35 mouse cellular contexts compared by ENCODE assay signal in the genomic region with DNA sequence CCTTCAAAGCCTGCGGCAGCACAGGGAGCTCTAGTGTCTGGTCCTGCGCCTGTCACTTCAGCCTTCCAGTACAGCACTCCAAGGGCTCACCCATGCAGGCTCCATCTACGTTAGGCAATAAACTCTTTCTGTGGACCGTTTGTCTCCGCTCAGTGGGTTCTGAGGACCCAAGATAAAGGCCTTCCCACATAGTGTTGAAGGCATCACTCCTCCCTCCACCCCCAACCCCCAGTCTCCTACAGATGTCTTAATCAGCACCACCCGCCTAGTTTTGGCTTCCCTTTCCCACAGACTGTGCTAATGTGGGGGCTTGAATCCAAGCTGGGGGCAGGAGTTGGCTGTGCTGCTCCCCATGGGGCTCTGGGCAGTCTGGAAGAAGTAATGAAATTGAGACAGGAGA. TPM values are rescaled to one million over a fixed set of nuclear protein-coding genes. Genes with fewer than 3 reads are reported as not detected.
DNase-seq lines count a peak whose midpoint lies in the region; ATAC-seq lines count a peak whose summit lies in the region.
"Had no signal": no experiment of that assay in that cellular context is flagged by ENCODE, and none has a peak within 500 bp of the region (broad histone marks: within the 10 kb centered on the region; RNA-seq: fewer than 3 reads in every experiment).

No protein-coding gene starts in this region.

- H3K4me2 ChIP-seq in kidney, embryonic 15.5 days: no peak overlapping the region
- peak overlapping the region; percentile 14; the same call in 1 of the 2 replicates for H3K4me2 ChIP-seq in liver, embryonic 11.5 days
- H3K4me2 ChIP-seq in liver, embryonic 16.5 days (ENCODE audit: low read depth, low read length): no peak overlapping the region
- H3K4me2 ChIP-seq: embryonic facial prominence, embryonic 15.5 days; forebrain, embryonic 12.5 days; hindbrain, embryonic 15.5 days; midbrain, embryonic 12.5 days; neural tube, embryonic 12.5 days had no signal

- no peak overlapping the region for H3K4me3 ChIP-seq in kidney, embryonic 15.5 days (replicated peaks)
- H3K4me3 ChIP-seq in liver, embryonic 11.5 days (ENCODE audit: low read depth, low read length): no peak overlapping the region
- H3K4me3 ChIP-seq in liver, embryonic 16.5 days (ENCODE audit: low read depth, low read length): no peak overlapping the region
- H3K4me3 ChIP-seq: embryonic facial prominence, embryonic 15.5 days; forebrain, embryonic 12.5 days; heart, embryonic 10.5 days; hindbrain, embryonic 10.5 days; hindbrain, embryonic 15.5 days; midbrain, embryonic 12.5 days; myocyte; neural tube, embryonic 12.5 days had no signal

- peaks cover 1% of the 10 kb centered on the region; the same call in 1 of the 2 replicates for H3K4me1 ChIP-seq in kidney, embryonic 15.5 days
- 0 out of 2 replicates have a peak, but pooled peaks cover 3% of the 10 kb centered on the region for H3K4me1 ChIP-seq in liver, embryonic 11.5 days (replicated peaks; ENCODE audit: control insufficient read depth, insufficient read depth, low read length)
- no peaks in the 10 kb centered on the region for H3K4me1 ChIP-seq in liver, embryonic 16.5 days (ENCODE audit: control insufficient read depth, low read depth, low read length)
- H3K4me1 ChIP-seq: forebrain, embryonic 12.5 days; hindbrain, embryonic 15.5 days; midbrain, embryonic 12.5 days; neural tube, embryonic 12.5 days had no signal

- H3K27me3 ChIP-seq in kidney, embryonic 15.5 days: no peaks in the 10 kb centered on the region
- H3K27me3 ChIP-seq in liver, embryonic 11.5 days (replicated peaks; ENCODE audit: control insufficient read depth, insufficient read depth, low read length): no peaks in the 10 kb centered on the region
- H3K27me3 ChIP-seq in liver, embryonic 16.5 days (ENCODE audit: control insufficient read depth, insufficient read depth, low read depth, low read length): no peaks in the 10 kb centered on the region
- H3K27me3 ChIP-seq: embryonic facial prominence, embryonic 15.5 days; forebrain, embryonic 12.5 days; hindbrain, embryonic 15.5 days; midbrain, embryonic 12.5 days; neural tube, embryonic 12.5 days had no signal

- no peaks in the 10 kb centered on the region for H3K9me3 ChIP-seq in kidney, embryonic 15.5 days (replicated peaks)
- H3K9me3 ChIP-seq in liver, embryonic 11.5 days (ENCODE audit: control insufficient read depth, low read length): no peaks in the 10 kb centered on the region
- H3K9me3 ChIP-seq in liver, embryonic 16.5 days (replicated peaks; ENCODE audit: control insufficient read depth, low read length): no peaks in the 10 kb centered on the region
- H3K9me3 ChIP-seq: embryonic facial prominence, embryonic 15.5 days; forebrain, embryonic 12.5 days; G1E; heart, embryonic 10.5 days; hindbrain, embryonic 10.5 days; hindbrain, embryonic 15.5 days; midbrain, embryonic 12.5 days; neural tube, embryonic 12.5 days had no signal

- peak; percentile 15 to 42 for DNase-seq in cerebellum, postnatal 10 days
- no peak for DNase-seq in cerebellum, adult 11-12 months
- no peak for DNase-seq in kidney, postnatal 14 days
- DNase-seq in liver, embryonic 11.5 days (ENCODE audit: low spot score): no peak
- DNase-seq in B cell, adult 2 months: no peak
- no peak for DNase-seq in adrenal gland, adult 8-10 months
- DNase-seq: adrenal gland, adult 2 months; cerebellum, adult 9-10 months; forebrain, postnatal 0 days; gastrocnemius, postnatal 10 days; kidney, adult 18-20 months; kidney, postnatal 4 days; left cerebral cortex, postnatal 4 days; lung, adult 18-20 months; lung, postnatal 10 days; right cerebral cortex, adult 18-20 months; spleen, adult 18-20 months; thymus, postnatal 25 days had no signal

- ATAC-seq in kidney, embryonic 15.5 days (replicated peaks; ENCODE audit: low FRiP score): 0 out of 2 replicates have a peak, but pooled peaks have one; percentile 40
- peak; percentile 78 for ATAC-seq in liver, embryonic 11.5 days (replicated peaks; ENCODE audit: low FRiP score)
- ATAC-seq in liver, embryonic 16.5 days (ENCODE audit: low read depth): 0 out of 2 replicates have a peak, but pooled peaks have one; percentile 30
- ATAC-seq: forebrain, postnatal 0 days; inflammation-experienced regulatory T-cells, adult 6 months had no signal

- no peak overlapping the region for H3K9ac ChIP-seq in kidney, embryonic 15.5 days
- H3K9ac ChIP-seq in liver, embryonic 11.5 days (ENCODE audit: low read depth, low read length): no peak overlapping the region
- no peak overlapping the region for H3K9ac ChIP-seq in liver, embryonic 16.5 days (ENCODE audit: low read depth, low read length)
- H3K9ac ChIP-seq: embryonic facial prominence, embryonic 15.5 days; forebrain, embryonic 12.5 days; forebrain, postnatal 0 days; hindbrain, embryonic 15.5 days; midbrain, embryonic 12.5 days; neural tube, embryonic 12.5 days had no signal

- H3K27ac ChIP-seq in kidney, embryonic 15.5 days: no peak overlapping the region
- H3K27ac ChIP-seq in liver, embryonic 11.5 days (ENCODE audit: low read depth, low read length): peak overlapping the region; percentile 8; the same call in 1 of the 2 replicates
- no peak overlapping the region for H3K27ac ChIP-seq in liver, embryonic 16.5 days (ENCODE audit: low read length)
- H3K27ac ChIP-seq: embryonic facial prominence, embryonic 15.5 days; forebrain, embryonic 12.5 days; heart, embryonic 10.5 days; hindbrain, embryonic 10.5 days; hindbrain, embryonic 15.5 days; midbrain, embryonic 12.5 days; neural tube, embryonic 12.5 days had no signal

- no peaks in the 10 kb centered on the region for H3K36me3 ChIP-seq in kidney, embryonic 15.5 days
- no peaks in the 10 kb centered on the region for H3K36me3 ChIP-seq in liver, embryonic 11.5 days (ENCODE audit: control insufficient read depth, insufficient read depth, low read length)
- H3K36me3 ChIP-seq in liver, embryonic 16.5 days (ENCODE audit: control insufficient read depth, insufficient read depth): no peaks in the 10 kb centered on the region
- H3K36me3 ChIP-seq: embryonic facial prominence, embryonic 15.5 days; forebrain, embryonic 12.5 days; G1E; heart, embryonic 10.5 days; hindbrain, embryonic 10.5 days; hindbrain, embryonic 15.5 days; midbrain, embryonic 12.5 days; neural tube, embryonic 12.5 days had no signal

- WGBS in kidney, embryonic 15.5 days: 40% methylated on average over 6 of the region's 6 CpGs
- WGBS in liver, embryonic 11.5 days: 25% methylated on average over 6 of the region's 6 CpGs
- 22% methylated on average over 6 of the region's 6 CpGs for WGBS in liver, embryonic 16.5 days (ENCODE audit: insufficient replicate concordance)

RNA-seq across cellular contexts. Expression of gene Tmem213, which starts 5.3 kb away (rescaled TPM):
- polyA plus RNA-seq in kidney, embryonic 15.5 days (2015; fragmentation: Nextera tagmentation; extraction: Ambion mirVana): 37.4 and 43.5 TPM in 2 replicates
- not detected in 2 replicates for polyA plus RNA-seq in liver, embryonic 11.5 days (2014; fragmentation: Nextera tagmentation; extraction: Ambion mirVana)
- not detected in 2 replicates for polyA plus RNA-seq in liver, embryonic 16.5 days (2015; fragmentation: Nextera tagmentation; extraction: Ambion mirVana)
- total RNA-seq in adrenal gland, adult 8-10 months (2022): not detected
- total RNA-seq: adrenal gland, adult 2 months; common myeloid progenitor, adult 5-6 weeks; forebrain, postnatal 0 days; G1E; gastrocnemius, postnatal 10 days; layer of hippocampus, adult 8-10 months; layer of hippocampus, postnatal 25 days; left cerebral cortex, postnatal 4 days; midbrain, postnatal 0 days had no signal
- polyA plus RNA-seq: adrenal gland, adult 2 months; forebrain, embryonic 12.5 days; forebrain, postnatal 0 days; G1E; heart, embryonic 10.5 days; heart, postnatal 0 days; hindbrain, embryonic 10.5 days; hindbrain, embryonic 15.5 days; inflammation-experienced regulatory T-cells, adult 6 months; midbrain, embryonic 12.5 days; myocyte; neural tube, embryonic 12.5 days had no signal

RNA-seq across cellular contexts. Expression of gene Atp6v0a4, which starts 20.6 kb away (rescaled TPM):
- 12.0 and 12.6 TPM in 2 replicates for polyA plus RNA-seq in kidney, embryonic 15.5 days (2015; fragmentation: Nextera tagmentation; extraction: Ambion mirVana)
- 0.27 and 0.29 TPM in 2 replicates for polyA plus RNA-seq in liver, embryonic 11.5 days (2014; fragmentation: Nextera tagmentation; extraction: Ambion mirVana)
- 0.13 and 0.67 TPM in 2 replicates for polyA plus RNA-seq in liver, embryonic 16.5 days (2015; fragmentation: Nextera tagmentation; extraction: Ambion mirVana)
- 1 to 10 TPM in 3 of 4 experiments, under 1 TPM in 1; 0.80 to 3.0 (median 2.3) TPM for total RNA-seq in adrenal gland, adult 8-10 months (2022)
- total RNA-seq: G1E had no signal
- polyA plus RNA-seq: forebrain, embryonic 12.5 days; G1E; heart, embryonic 10.5 days; hindbrain, embryonic 10.5 days; inflammation-experienced regulatory T-cells, adult 6 months; midbrain, embryonic 12.5 days had no signal

RNA-seq across cellular contexts. Expression of gene Svopl, which starts 57.0 kb away (rescaled TPM):
- 14.5 and 17.3 TPM in 2 replicates for polyA plus RNA-seq in kidney, embryonic 15.5 days (2015; fragmentation: Nextera tagmentation; extraction: Ambion mirVana)
- polyA plus RNA-seq in liver, embryonic 11.5 days (2014; fragmentation: Nextera tagmentation; extraction: Ambion mirVana): 0.08 and 0.25 TPM in 2 replicates
- polyA plus RNA-seq in liver, embryonic 16.5 days (2015; fragmentation: Nextera tagmentation; extraction: Ambion mirVana): 0.05 TPM in 2 replicates
- total RNA-seq in adrenal gland, adult 8-10 months (2022): 1 to 10 TPM in 2 of 4 experiments, under 1 TPM in 2; 0.70 to 1.1 (median 0.96) TPM
- total RNA-seq: common myeloid progenitor, adult 5-6 weeks; forebrain, postnatal 0 days; G1E; left cerebral cortex, postnatal 4 days had no signal
- polyA plus RNA-seq: G1E, myocyte had no signal

Comparison
In these comparisons a context has a peak if more than half of its experiments do, and no peak if none do; other contexts are left out.
1. DNase-seq: peak in cerebellum, postnatal 10 days (2 of 2); none in cerebellum, adult 11-12 months (single experiment), kidney, postnatal 14 days (single experiment), liver, embryonic 11.5 days (single experiment), B cell, adult 2 months (0 of 2) and adrenal gland, adult 8-10 months (single experiment).
2. RNA of gene Tmem213, which starts 5.3 kb away (polyA plus RNA-seq): 37.4 to 43.5 TPM in kidney, embryonic 15.5 days; not detected in liver, embryonic 11.5 days and not detected in liver, embryonic 16.5 days; every median in the first group is over 10 times any median in the second.
3. RNA of gene Svopl, which starts 57.0 kb away (polyA plus RNA-seq): 14.5 to 17.3 TPM in kidney, embryonic 15.5 days; 0.08 to 0.25 TPM in liver, embryonic 11.5 days and 0.05 TPM in liver, embryonic 16.5 days; every median in the first group is over 10 times any median in the second.
4. Peak in every context shown above with its lines, with median percentiles within 50 percentile points of each other: ATAC-seq.